Mouse (Mus musculus): ENCODE measurements around the gene Pced1a. TPM values are rescaled to one million over a fixed set of nuclear protein-coding genes. Genes with fewer than 3 reads are reported as not detected.

Pced1a gene
- polyA plus RNA-seq, 1 experiment from 2014 or later = 7.0 TPM

DNA sequence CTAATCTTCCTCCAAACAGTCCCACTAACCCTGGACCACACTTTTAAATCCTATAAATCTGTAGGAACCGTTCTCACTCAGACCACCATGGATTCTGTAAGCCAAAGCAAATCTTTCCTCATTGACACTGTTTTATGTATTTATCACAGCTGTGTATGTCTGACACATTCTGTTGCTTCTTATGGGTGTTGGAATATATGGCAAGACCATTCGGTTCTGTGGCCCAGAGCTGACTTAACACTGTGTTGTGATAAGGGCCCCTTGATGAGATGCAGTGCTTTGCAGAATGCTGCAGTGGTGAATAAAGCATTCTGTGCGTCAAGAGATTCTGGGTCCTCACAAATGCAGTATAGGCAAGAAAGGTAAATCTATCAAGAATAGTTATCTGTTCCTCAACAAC is 7.7 kb upstream of the Pced1a start:
- 0 out of 2 replicates have a peak overlapping the region, but pooled peaks have one; percentile 19 for H3K9ac ChIP-seq
- peaks cover 10% of the 10 kb centered on the region for H3K36me3 ChIP-seq
- no peak for ATAC-seq (ENCODE audit: extremely low read depth, insufficient number of reproducible peaks, low FRiP score, low TSS enrichment)
- no peak overlapping the region for H3K27ac ChIP-seq (replicated peaks)
- no peaks in the 10 kb centered on the region for H3K9me3 ChIP-seq
- H3K4me3 ChIP-seq = no peak overlapping the region
- H3K4me2 ChIP-seq = no peak overlapping the region
- no peaks in the 10 kb centered on the region for H3K27me3 ChIP-seq (replicated peaks)
- H3K4me1 ChIP-seq = peaks cover 26% of the 10 kb centered on the region
- 68% methylated on average over 3 of the region's 3 CpGs for WGBS

DNA sequence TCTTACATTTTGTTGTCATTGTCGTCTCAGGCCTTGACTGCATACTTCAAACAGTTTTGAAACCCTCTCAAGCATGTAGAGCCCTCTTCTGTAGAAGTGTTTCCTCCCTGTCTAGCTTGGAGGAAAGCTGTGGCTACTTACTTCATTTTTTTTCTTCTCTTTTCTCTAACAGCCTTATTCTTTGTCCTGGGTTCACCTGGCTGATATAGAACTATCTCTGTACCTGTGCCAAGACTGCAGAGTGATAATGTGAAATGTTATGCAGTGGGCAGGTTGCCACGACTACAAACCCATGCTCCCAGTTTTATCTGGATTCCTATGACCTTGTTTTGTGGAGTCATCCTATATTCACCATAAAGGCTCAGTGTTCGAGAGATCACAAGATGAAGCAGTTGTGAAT is 6.0 kb upstream of the Pced1a start:
- H3K27ac ChIP-seq (replicated peaks) = no peak overlapping the region
- H3K4me3 ChIP-seq = no peak overlapping the region
- no peaks in the 10 kb centered on the region for H3K27me3 ChIP-seq (replicated peaks)
- H3K4me1 ChIP-seq = peaks cover 27% of the 10 kb centered on the region
- WGBS = 65% methylated on average over 3 of the region's 3 CpGs
- peaks cover 10% of the 10 kb centered on the region for H3K36me3 ChIP-seq
- H3K4me2 ChIP-seq = no peak overlapping the region
- no peak overlapping the region for H3K9ac ChIP-seq
- no peaks in the 10 kb centered on the region for H3K9me3 ChIP-seq
- ATAC-seq (ENCODE audit: extremely low read depth, insufficient number of reproducible peaks, low FRiP score, low TSS enrichment) = no peak

DNA sequence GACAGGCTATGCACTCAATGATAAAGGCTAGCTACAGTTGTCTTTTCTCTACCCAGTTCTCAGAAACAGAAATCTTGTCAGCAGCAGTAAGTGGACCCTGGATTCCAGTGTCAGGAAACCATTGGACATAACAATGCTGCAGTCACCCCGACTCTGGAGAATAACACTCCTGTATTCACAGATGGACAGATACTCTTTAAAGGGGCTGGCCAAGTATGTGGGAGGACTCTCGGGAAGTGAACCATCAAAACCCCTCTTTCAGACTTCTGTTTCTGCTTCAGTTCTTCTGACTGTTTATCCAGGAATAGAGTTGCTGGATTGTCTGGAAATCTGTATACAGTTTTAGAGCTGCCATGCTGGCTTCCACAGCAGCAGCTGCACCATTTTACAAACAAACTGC is 5.3 kb upstream of the Pced1a start:
- H3K27me3 ChIP-seq (replicated peaks) = no peaks in the 10 kb centered on the region
- H3K4me3 ChIP-seq = no peak overlapping the region
- WGBS = 54% methylated on average over 2 of the region's 2 CpGs
- H3K4me2 ChIP-seq = no peak overlapping the region
- H3K27ac ChIP-seq (replicated peaks) = no peak overlapping the region
- H3K9me3 ChIP-seq = no peaks in the 10 kb centered on the region
- peaks cover 34% of the 10 kb centered on the region for H3K4me1 ChIP-seq
- peaks cover 10% of the 10 kb centered on the region for H3K36me3 ChIP-seq
- H3K9ac ChIP-seq = no peak overlapping the region
- ATAC-seq (ENCODE audit: extremely low read depth, insufficient number of reproducible peaks, low FRiP score, low TSS enrichment) = no peak

DNA sequence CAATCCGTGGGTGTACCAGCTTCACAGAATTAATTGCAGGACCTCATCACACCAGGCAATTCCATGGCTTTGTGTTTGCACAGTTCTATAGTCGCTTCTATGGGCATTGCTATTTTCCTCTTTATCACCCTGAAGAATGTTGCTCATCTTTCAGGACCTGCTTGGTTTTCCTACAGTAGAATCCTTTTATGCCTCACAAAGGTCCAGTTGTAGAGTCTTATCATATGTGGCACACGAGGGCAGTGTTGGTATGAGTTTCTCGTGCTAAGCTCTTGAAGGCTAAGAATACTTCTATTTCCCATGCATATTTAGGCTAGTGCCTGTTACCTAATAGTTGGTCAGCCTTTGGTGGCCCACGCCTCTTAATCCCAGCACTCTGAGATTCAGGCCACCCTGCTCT is 611 bp upstream of the Pced1a start:
- Histone ChIP-seq H3K9me3 (no peaks in the 10 kb centered on the region), H3K36me3 (peaks cover 15% of the 10 kb centered on the region), H3K9ac (peak overlapping the region; percentile 88), H3K27ac (replicated peaks) (peak overlapping the region; percentile 89), H3K4me2 (peak overlapping the region; percentile 88), H3K4me3 (peak overlapping the region; percentile 86), H3K27me3 (replicated peaks) (0 out of 2 replicates have a peak, but pooled peaks cover 3% of the 10 kb centered on the region), H3K4me1 (peaks cover 20% of the 10 kb centered on the region)
- WGBS = 24% methylated on average over 5 of the region's 5 CpGs
- no peak for ATAC-seq (ENCODE audit: extremely low read depth, insufficient number of reproducible peaks, low FRiP score, low TSS enrichment)

DNA sequence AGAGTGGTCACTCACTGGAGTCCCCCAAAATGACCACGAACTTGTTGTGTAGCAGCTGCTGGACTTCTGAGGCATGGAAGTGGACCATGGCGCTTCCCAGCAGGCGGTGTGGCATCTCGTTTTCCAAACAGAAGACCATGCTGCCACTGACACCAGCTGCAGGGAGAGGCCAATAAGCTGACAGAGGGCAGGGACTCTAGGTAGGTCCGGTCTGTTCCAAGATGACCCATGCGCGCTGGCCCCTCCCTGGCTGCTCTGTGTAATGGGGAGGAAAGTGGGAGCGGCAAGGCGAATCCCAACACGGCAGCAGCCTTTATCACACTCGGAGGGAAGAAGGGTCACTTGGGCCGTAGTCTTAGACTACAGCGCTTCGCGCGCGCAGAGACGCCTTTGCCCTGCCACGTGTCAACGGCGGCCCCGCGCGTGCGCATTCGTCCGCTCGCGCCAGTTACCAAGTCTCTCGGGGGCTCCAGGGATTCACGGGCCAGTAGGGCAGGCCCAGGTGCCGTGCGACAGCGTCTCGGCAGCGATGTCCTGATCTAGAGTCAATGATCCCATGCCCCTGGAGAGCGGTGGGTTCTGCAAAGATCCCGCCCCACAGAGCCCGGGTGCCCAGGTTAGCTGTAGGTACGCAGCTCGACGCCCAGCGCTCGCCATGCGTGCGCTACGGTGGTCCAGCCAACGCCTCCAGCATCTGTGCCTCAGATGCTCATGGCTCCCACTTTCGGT is 940 bp downstream of the Pced1a start:
- peak overlapping the region; percentile 88 for H3K9ac ChIP-seq
- peak; percentile 32; the same call in 1 of the 2 replicates for ATAC-seq (ENCODE audit: extremely low read depth, insufficient number of reproducible peaks, low FRiP score, low TSS enrichment)
- peak overlapping the region; percentile 86 for H3K4me3 ChIP-seq
- peaks cover 14% of the 10 kb centered on the region for H3K4me1 ChIP-seq
- H3K27me3 ChIP-seq (replicated peaks) = 0 out of 2 replicates have a peak, but pooled peaks cover 3% of the 10 kb centered on the region
- peak overlapping the region; percentile 89 for H3K27ac ChIP-seq (replicated peaks)
- whole genome bisulfite sequencing = 13% methylated on average over 49 of the region's 49 CpGs
- H3K4me2 ChIP-seq = peak overlapping the region; percentile 88
- H3K36me3 ChIP-seq = peaks cover 30% of the 10 kb centered on the region
- no peaks in the 10 kb centered on the region for H3K9me3 ChIP-seq

DNA sequence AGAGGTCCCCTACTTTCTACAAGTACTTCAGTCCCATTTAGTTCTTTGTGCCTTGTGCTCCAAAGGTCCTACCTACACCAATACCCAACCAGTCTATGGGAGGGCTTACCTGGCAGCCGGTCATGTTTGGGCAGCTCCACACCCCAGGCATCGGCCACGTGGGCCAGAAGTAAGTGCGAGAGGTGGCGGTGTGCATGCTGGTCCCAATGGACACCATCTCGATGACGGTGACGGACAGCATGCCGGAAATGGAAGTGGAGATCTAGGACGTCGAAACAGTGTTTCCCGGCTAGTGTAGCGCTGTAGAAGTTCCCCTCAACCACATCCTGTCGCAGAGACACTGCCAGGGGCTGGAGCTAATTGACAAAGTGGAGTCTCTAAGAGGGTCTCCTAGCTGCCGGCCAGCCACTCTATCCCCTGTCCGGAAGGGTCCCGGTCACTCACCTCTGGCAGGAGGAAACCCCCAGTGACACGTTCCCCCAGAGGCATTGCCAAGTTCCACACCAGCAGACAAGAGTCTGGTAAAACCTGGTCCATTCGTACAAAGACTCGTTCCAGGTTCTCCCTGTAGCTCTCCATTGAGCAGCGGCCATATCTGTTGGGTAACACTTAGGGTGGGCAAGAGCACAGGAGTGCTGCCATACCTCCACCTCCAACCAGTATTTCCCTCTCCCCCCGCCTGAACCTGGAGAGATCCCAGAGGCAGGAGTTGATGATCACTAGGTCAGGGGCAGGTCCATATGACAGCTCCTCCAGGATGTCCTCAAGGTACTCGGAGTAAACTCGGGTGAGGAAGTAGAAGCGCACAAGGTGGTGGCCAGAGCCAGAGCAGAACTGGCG is 2.5 kb downstream of the Pced1a start:
- no peak overlapping the region for H3K4me2 ChIP-seq
- no peak for ATAC-seq (ENCODE audit: extremely low read depth, insufficient number of reproducible peaks, low FRiP score, low TSS enrichment)
- 0 out of 2 replicates have a peak, but pooled peaks cover 3% of the 10 kb centered on the region for H3K27me3 ChIP-seq (replicated peaks)
- H3K9me3 ChIP-seq = no peaks in the 10 kb centered on the region
- no peak overlapping the region for H3K9ac ChIP-seq
- H3K27ac ChIP-seq (replicated peaks) = no peak overlapping the region
- no peak overlapping the region for H3K4me3 ChIP-seq
- H3K36me3 ChIP-seq = peaks cover 31% of the 10 kb centered on the region
- 94% methylated on average over 26 of the region's 26 CpGs for WGBS
- peaks cover 14% of the 10 kb centered on the region for H3K4me1 ChIP-seq

DNA sequence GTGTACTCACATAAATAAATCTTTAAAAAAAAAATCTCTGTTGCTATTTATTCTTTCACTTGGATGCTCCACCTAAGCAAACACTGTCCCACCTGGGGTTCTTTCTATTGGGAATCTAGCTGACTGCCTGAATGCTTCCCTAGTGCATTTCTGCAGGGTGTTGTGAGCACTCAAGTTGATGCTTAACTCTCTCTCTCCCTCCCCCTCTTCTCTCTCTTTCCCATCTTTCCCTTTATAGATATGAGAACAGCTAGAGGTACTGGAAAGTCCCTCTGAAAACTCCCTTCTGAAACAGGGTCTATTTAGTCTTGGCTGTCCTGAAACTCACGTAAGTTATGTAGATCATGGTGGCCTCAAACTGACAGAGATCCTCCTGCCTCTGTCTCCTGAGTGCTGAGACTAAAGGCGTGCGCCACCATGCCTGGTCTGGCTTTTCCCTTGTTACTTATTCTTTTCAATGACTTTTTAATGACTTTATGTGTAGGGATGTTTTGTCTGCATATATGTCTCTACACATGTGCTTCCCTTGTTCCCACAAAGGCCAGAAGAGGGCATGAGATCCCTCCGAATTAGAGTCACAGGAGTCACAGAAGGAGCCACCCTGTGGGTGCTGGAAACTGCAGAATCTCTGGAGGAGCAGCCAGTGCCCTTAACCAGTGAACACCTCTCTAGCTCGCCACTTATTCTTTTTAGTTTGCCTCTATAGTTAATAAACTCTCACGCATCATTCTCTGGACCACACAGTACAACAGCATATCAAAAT is 10.2 kb downstream of the Pced1a start:
- Histone ChIP-seq H3K4me2 (no peak overlapping the region), H3K27ac (replicated peaks) (no peak overlapping the region), H3K9ac (no peak overlapping the region), H3K9me3 (no peaks in the 10 kb centered on the region), H3K4me1 (no peaks in the 10 kb centered on the region), H3K36me3 (peaks cover 9% of the 10 kb centered on the region), H3K4me3 (no peak overlapping the region), H3K27me3 (replicated peaks) (no peaks in the 10 kb centered on the region)
- no peak for ATAC-seq (ENCODE audit: extremely low read depth, insufficient number of reproducible peaks, low FRiP score, low TSS enrichment)
- 64% methylated on average over 6 of the region's 6 CpGs for WGBS

DNA sequence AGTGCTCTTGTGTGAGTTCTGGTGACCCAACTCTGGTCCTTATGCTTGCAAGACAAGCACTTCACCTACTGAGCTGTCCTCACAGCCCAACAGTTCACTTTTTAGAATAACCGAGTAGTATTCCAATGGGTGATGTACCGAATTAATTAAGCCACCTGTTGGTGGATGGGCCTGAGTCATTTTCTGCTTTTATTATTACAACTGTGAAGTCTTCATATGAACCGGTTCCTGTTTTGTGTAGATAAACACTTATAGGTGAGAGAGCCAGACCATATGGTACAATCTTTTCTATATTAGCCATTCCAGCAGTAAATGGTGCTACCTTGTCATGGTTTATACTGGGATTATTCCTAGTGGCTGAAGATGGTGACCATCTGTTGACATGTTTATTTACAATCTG is 11.7 kb downstream of the Pced1a start:
- WGBS = 74% methylated on average over 3 of the region's 3 CpGs
- no peak for ATAC-seq (ENCODE audit: extremely low read depth, insufficient number of reproducible peaks, low FRiP score, low TSS enrichment)
- Histone ChIP-seq H3K4me3 (no peak overlapping the region), H3K27me3 (replicated peaks) (no peaks in the 10 kb centered on the region), H3K9ac (no peak overlapping the region), H3K4me2 (no peak overlapping the region), H3K36me3 (no peaks in the 10 kb centered on the region), H3K27ac (replicated peaks) (no peak overlapping the region), H3K9me3 (no peaks in the 10 kb centered on the region), H3K4me1 (peaks cover 5% of the 10 kb centered on the region; the same call in 1 of the 2 replicates)

DNA sequence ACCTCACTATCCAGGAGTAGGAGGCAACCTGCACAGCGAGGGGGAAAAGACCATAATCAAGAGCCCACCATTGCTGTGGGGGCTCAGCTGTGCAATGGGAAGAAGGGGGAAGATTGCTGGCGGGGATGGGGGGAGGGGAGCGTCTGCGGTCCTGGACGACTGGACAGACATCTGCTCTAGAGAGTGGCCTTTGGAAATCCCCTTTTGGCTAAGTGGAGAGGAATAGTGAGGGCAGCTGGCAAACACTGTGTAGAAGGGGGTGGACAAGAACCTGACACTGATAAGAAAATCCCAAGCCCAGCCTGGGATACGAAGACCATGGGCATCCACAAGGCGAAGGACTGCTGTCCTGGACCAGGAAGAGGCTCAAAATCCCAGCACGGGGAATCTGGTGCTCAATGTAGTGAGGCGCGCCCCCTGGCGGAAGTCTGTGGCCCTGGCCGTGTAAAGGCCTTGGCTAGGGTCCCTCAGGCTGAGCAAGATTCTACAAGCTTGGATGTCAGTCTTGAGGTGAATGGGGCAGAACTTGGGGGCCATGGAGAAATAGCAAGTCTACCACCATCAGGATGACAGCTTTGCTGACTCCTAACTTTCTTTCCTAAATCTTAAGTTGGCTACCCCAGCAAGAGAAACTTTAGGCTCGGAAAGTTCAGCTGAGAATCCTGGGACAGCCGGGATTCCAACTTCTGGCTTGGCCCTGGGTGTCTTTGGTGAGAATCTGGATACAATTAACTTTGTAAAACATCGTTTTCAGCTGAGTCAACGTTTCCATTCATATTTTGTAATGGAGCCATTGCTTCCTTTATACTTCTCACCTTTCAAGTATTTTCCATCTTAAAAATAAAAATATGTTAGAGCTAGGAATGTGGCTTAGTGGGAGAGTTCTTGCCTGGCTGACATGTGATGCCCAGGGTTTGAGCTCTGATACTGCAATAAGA is 12.7 kb downstream of the Pced1a start:
- Histone ChIP-seq H3K4me1 (peaks cover 5% of the 10 kb centered on the region; the same call in 1 of the 2 replicates), H3K4me3 (no peak overlapping the region), H3K9ac (no peak overlapping the region), H3K27ac (replicated peaks) (no peak overlapping the region), H3K4me2 (peak overlapping the region; percentile 0; the same call in 1 of the 2 replicates), H3K36me3 (no peaks in the 10 kb centered on the region), H3K27me3 (replicated peaks) (no peaks in the 10 kb centered on the region), H3K9me3 (no peaks in the 10 kb centered on the region)
- WGBS = 35% methylated on average over 16 of the region's 16 CpGs
- ATAC-seq (ENCODE audit: extremely low read depth, insufficient number of reproducible peaks, low FRiP score, low TSS enrichment) = no peak; the same call in 1 of the 2 replicates

DNA sequence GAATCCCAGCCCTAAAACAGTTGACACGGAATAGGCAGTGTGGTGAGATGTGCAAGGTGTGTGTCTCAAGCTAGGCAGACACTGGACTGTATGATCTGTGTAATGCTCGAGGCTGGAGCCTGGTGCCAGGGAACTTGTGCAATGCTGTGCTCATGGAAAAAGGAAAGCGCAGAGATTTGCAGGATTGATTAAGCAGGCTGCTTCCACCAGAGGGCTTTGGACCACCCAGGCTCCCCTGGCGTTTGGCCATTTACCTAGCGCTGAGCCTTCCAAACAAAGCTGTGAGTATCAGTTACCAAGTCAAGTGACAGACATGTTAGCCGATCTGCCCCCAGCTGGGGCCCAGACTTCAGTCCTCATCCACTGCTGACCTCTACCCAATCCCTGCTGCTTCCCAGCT is 16.3 kb downstream of the Pced1a start:
- ATAC-seq (ENCODE audit: extremely low read depth, insufficient number of reproducible peaks, low FRiP score, low TSS enrichment) = no peak
- Histone ChIP-seq H3K4me2 (no peak overlapping the region), H3K4me3 (no peak overlapping the region)

More for the DNA sequence above, 16.3 kb downstream of the Pced1a start:
- Histone ChIP-seq H3K27ac (replicated peaks) (no peak overlapping the region), H3K4me1 (peaks cover 5% of the 10 kb centered on the region; the same call in 1 of the 2 replicates), H3K36me3 (no peaks in the 10 kb centered on the region), H3K9ac (no peak overlapping the region), H3K9me3 (no peaks in the 10 kb centered on the region), H3K27me3 (replicated peaks) (no peaks in the 10 kb centered on the region; the same call in 1 of the 2 replicates)
- WGBS = 20% methylated on average over 6 of the region's 6 CpGs

All from heart, embryonic 13.5 days (tissue).